Mouse (Mus musculus) frontal cortex, postnatal 25 days (tissue): ENCODE data around the gene Sec16a.
"Not testable (repeated sequence)": the region's sequence is repeated elsewhere in the genome, so short reads cannot be mapped to it uniquely, and the experiment has no call there.

Experiments
- DNase-seq, 2 experiments: peaks; one replicate each; pipeline ENCODE4 v3.0.0; 2022; ENCODE audit warnings: low spot score in 2 of 2

Sec16a gene

DNA sequence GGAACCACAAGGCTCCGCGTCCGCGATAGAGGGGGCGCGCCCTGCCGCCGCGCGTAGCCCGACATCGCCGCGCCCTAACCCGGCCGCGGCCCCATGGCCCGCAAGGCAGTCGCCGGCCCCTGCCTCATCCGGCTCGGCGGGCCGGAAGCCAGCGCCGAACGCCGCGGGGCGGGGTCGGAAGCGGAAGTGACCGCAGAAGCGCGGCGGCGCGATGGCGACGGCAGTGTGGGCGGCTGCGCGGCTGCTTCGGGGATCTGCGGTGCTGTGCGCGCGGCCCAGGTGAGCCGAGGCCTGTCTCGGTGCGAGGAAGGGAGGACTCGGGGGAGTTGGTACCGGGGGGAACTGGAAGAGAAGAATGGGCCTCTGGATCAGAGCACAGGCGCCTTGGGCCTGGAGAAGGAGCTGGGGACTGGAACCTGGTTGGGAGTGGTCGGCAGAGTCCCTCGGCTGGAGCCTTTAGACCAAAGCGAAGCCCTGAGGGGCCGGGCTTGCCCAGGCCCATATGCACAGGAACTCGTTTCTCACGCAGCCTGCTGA is 55.8 kb downstream of the Sec16a start, which contains the start of the genes Entr1 and Pmpca:
Entr1 (minus strand) TSS at position 163 of the 537 bp plus-strand sequence.
Pmpca (plus strand) TSS at position 186 of the 537 bp plus-strand sequence.
- peak; percentile 68 to 77 for DNase-seq

DNA sequence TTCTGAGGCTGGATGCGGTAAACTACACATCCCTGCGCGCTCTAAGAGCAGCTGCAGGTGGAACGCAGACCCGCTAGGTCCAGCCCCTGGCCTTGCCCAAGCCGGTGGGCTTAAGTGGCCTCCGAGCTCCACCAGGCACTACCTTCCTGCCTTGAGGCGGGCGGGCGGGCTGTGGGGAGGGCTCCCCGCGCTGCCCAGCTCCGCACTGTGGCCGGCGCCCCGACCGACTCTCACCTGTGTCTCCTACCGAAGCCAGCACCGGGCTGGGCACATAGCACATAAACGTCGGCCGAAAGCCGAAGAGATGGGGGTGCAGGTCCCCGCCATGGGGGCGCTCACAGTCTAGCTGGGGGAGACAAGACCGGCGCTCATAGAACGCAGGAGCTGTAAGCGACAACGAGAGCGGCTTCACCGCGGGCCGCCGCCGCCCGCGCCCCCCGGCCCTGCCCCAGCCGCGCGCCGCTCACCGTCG is 56.3 kb downstream of the Sec16a start:
- DNase-seq, result no peak

DNA sequence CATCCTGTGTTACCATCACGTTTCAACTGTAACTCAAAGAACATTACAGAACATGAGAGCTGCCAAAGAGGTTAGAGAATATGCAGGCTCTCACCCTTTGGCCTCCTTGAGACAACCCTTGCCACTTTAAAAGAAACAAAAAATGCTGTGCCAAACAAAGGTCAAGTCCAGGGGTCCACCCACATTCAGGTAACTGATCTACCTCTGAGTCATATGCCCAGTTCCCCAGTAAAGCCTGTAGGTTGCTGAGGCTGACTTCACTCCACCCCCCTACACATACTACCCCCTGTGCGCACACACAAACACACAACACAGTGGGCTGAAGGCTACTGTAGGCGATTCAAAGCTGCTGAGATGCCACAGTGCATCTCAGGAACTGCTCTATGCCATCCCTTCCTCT is 57.3 kb downstream of the Sec16a start:
- DNase-seq, result no peak

- not testable (repeated sequence) for DNase-seq
These were observed 64.1 kb downstream of the Sec16a start for GRCm38 (mm10) chr2:26380871-26381270.

GRCm38 (mm10) chr2:26380131-26380771 is 64.8 kb downstream of the Sec16a start, which contains the start of gene Snapc4:
TSS of gene Snapc4 (minus strand) at chr2:26380653.
- peak; percentile 61 to 71 for DNase-seq

GRCm38 (mm10) chr2:26372396-26372795 is 72.6 kb downstream of the Sec16a start:
- DNase-seq, result no peak

GRCm38 (mm10) chr2:26368572-26368971 is 76.4 kb downstream of the Sec16a start:
- no peak for DNase-seq

- no peak for DNase-seq
These were observed 77.1 kb downstream of the Sec16a start for GRCm38 (mm10) chr2:26367911-26368310.

DNA sequence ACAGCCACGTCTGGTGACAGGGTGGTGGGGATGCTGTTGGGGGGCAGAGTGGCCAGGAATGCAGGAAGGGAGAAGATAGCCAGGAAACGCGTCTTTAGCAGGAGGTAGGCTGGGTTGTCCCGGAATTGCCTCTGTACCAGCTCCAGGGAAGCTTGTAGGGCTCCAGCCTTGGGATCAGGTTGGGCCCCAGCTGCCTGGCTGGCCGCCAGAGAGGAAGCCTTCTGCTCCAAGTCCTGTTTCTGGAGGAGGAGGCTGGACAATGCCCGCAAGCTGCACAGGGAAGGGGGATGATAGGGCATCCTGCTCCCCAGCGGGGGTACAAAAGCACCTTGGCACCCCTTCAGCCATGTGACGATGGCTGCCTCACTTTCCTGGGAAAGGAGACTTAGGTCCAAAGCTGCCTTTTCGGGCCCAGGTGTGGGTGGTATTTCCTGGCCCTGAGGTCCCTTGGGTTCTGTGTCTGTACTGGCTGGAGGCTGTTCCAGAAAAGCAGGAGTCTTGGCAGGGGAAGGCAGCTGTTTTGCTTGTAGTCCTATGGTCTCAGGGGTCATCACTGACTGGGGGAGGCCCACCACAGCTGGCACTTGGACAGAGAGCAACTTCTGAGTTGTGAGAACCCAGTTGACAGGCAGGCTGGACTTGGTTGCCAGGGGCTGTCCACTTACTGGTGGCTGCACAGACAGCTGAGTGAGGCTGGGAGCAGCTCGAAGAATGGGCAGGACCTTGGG is 80.1 kb downstream of the Sec16a start:
- no peak for DNase-seq

DNA sequence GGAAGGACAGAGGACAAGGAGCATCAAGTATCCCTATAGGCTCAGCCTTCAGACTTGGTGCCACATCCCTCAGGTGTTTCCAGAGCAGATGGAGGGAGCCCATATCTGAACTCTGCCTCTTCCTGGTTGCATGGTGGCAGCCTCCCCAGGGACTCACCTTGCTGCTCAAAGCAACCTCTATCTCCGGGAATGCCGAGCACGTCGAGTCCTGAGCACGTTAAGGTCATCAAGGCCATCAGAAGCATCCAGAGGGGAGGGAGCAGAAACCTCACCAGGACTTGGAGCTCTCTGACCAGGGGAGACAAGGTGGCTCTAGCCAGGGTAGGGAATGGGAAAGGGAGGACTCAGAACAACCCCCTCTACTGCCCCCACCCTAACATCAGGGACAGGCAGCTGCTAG is 81.5 kb downstream of the Sec16a start:
- DNase-seq, result no peak

DNA sequence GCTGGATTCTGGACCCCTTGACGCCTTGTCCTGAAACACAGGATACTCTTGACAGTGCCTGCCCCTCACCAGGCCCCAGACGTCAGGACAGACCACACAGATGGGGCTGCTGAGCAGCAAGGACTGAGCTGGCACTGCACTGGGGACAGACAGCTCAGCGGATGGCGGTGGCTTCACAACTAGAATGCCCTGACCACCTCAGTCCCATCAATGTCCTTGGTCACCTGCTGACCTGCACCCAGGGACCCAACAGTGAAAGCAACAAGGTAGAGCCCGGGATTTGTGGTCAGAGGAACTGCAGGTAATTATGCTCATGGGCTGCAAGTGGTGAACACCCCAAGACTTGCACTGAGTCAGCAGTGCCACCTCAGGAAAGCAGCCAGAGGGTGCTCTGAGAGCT is 82.0 kb downstream of the Sec16a start:
- DNase-seq, result no peak

GRCm38 (mm10) chr2:26360772-26361171 is 84.2 kb downstream of the Sec16a start, which contains the start of gene Card9:
TSS of gene Card9 (minus strand) at chr2:26360918.
- DNase-seq, result no peak

DNA sequence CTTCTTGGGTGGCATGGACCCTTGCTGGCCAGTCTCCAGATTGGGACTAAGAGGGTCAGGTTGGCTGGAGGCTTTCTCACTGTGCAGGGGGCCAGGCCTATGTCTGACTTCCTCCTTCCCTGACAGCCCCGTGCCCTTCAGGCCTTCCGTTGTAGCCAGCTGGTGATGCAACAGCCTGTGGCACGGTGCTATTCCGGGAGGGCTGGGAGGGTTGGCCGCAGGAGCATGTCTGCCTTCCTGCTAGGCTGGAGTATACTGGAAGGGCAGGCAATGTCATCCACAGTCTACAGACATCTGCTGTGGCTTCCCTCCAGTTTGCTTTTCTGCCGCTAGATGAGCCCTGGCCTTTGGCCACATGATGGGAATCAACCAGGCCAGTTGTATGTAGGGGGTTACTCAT is 85.0 kb downstream of the Sec16a start:
- DNase-seq, result no peak
